Mouse (Mus musculus): Measurements from ENCODE around the gene Stoml1. TPM values are rescaled to one million over a fixed set of nuclear protein-coding genes. Genes with fewer than 3 reads are reported as not detected.

Stoml1 gene
- 71.6 and 77.9 TPM in 2 replicates for polyA plus RNA-seq (2015; fragmentation: Nextera tagmentation; extraction: Ambion mirVana)

DNA sequence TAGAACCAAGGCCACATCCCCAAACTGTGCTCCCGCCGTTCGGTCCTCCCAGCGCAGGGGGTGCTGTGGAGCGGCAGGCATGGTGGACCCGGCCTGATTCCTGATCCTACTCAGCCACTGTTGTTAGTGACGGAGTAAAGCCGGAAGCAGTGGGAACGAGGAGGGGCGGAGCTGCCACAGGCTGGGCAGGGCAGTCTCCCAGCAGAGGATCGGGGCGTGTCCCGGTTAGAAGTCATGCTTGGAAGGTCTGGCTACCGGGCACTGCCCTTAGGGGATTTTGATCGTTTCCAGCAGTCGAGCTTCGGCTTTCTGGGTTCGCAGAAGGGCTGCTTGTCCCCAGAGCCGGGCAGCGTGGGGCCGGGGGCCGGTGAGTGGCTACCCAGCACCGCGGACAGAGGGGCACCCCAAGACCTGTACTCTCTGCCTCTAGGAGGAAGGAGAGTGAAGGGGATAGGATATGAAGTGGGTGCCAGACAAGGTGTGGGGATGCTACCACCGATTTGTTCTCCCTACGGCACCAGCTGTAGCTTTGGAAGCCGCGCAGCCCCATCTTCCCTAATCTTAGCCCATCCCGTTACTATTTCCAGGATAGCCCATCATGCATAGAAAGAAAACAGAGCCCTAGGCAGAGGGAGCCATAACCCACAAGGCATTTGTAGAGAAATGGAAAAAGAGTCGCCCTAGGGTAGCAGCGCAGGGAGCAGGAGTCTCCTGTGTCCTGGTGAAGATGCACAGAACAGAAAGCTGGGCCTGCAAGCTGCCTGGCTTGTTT, at the start of gene Stoml1:
TSS of gene Stoml1 (plus strand) at position 132 of the 772 bp plus-strand sequence.
- Histone ChIP-seq H3K27me3 (no peaks in the 10 kb centered on the region), H3K9me3 (replicated peaks) (no peaks in the 10 kb centered on the region), H3K27ac (peak within 1 kb of the TSS; percentile 44), H3K4me2 (peak within 1 kb of the TSS; percentile 84), H3K36me3 (ENCODE audit: poor library complexity, severe bottlenecking) (peaks cover 26% of the 10 kb centered on the region), H3K9ac (peak within 1 kb of the TSS; percentile 86), H3K4me3 (peak within 1 kb of the TSS; percentile 80), H3K4me1 (peaks cover 39% of the 10 kb centered on the region)
- WGBS = under 1% methylated on average over 31 of the region's 31 CpGs
- ATAC-seq = peak; percentile 98

- H3K4me2 ChIP-seq = peak within 1 kb of the TSS; percentile 75
- peak within 1 kb of the TSS; percentile 75 for H3K9ac ChIP-seq
- ATAC-seq = peak; percentile 61
- H3K4me1 ChIP-seq = peaks cover 73% of the 10 kb centered on the region
- WGBS = 2% methylated on average over 42 of the region's 42 CpGs
- peak within 1 kb of the TSS; percentile 44 for H3K4me3 ChIP-seq
- H3K27me3 ChIP-seq = peaks cover 51% of the 10 kb centered on the region
- H3K27ac ChIP-seq = peak within 1 kb of the TSS; percentile 93
- H3K36me3 ChIP-seq (ENCODE audit: poor library complexity, severe bottlenecking) = peaks cover 2% of the 10 kb centered on the region; the same call in 1 of the 2 replicates
- H3K9me3 ChIP-seq (replicated peaks) = no peaks in the 10 kb centered on the region
Measured at GRCm38 (mm10) chr9:58203516-58204447, 49.2 kb upstream of the Stoml1 start, which contains the start of the genes Islr and Islr2. Gene Islr (minus strand): TSS chr9:58204306. Gene Islr2 (minus strand): TSS chr9:58204319.

DNA sequence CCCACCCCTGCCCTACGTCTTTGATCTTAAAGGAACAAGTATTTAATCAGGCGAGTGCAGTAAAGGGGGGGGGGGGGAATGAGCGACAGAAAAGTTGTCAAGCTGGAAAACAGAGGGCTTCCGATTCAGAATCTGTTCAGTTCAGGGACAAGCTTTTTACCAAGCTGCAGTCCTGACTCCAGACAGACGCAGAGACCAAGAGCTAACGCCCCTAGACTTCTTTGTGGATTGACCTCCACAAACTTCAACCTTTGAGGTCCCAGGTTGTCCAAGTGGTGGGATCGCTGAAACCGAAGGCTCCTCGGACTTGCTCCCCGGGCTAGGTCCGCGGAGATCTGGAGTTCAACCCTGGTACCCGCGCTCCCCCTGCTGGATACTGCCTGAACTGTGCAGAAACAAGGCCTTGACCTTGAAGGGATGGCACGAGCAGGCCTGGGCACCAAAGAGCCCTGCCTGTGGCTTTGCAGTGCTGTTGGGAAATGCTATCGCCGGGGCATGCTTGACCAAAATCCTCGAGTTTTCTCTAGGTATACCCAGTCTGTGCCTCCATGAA, 48.4 kb upstream of the Stoml1 start:
- Histone ChIP-seq H3K9ac (peak overlapping the region; percentile 75), H3K4me1 (peaks cover 65% of the 10 kb centered on the region), H3K27me3 (peaks cover 44% of the 10 kb centered on the region), H3K9me3 (replicated peaks) (no peaks in the 10 kb centered on the region), H3K36me3 (ENCODE audit: poor library complexity, severe bottlenecking) (no peaks in the 10 kb centered on the region), H3K4me3 (peak overlapping the region; percentile 44), H3K27ac (peak overlapping the region; percentile 93), H3K4me2 (peak overlapping the region; percentile 75)
- peak; percentile 52; the same call in 1 of the 2 replicates for ATAC-seq
- 3% methylated on average over 18 of the region's 18 CpGs for WGBS

DNA sequence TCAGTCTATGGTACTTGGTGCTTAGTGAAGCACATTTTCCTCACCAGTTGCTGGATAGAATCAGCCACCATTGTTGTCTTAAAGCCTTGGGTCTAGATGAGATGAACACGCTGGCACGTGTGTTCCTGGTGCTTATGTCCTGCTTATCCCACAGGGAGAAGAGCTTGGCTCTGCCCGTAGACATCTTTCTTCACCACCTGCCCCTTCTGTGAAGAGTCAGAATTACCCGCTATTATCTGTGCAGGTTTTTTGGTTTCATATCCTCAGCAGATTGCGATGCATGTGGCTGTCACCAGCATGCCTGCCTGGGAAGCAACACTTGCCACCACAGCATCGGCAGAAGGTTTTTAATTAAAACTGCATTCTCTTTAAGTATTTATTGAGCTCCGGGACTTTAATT, 47.0 kb upstream of the Stoml1 start:
- Histone ChIP-seq H3K36me3 (ENCODE audit: poor library complexity, severe bottlenecking) (no peaks in the 10 kb centered on the region), H3K27ac (peak overlapping the region; percentile 93), H3K9ac (peak overlapping the region; percentile 37; the same call in 1 of the 2 replicates), H3K27me3 (peaks cover 29% of the 10 kb centered on the region), H3K9me3 (replicated peaks) (no peaks in the 10 kb centered on the region), H3K4me3 (peak overlapping the region; percentile 8; the same call in 1 of the 2 replicates), H3K4me2 (peak overlapping the region; percentile 75), H3K4me1 (peaks cover 55% of the 10 kb centered on the region)
- 66% methylated on average over 7 of the region's 7 CpGs for WGBS
- no peak for ATAC-seq

- Histone ChIP-seq H3K4me1 (peaks cover 41% of the 10 kb centered on the region), H3K27ac (no peak overlapping the region), H3K9ac (no peak overlapping the region), H3K4me2 (no peak overlapping the region), H3K36me3 (ENCODE audit: poor library complexity, severe bottlenecking) (no peaks in the 10 kb centered on the region), H3K27me3 (no peaks in the 10 kb centered on the region), H3K9me3 (replicated peaks) (no peaks in the 10 kb centered on the region), H3K4me3 (no peak overlapping the region)
- no peak for ATAC-seq
- WGBS = 82% methylated on average over 8 of the region's 8 CpGs
Measured at GRCm38 (mm10) chr9:58209462-58210303, 43.3 kb upstream of the Stoml1 start.

DNA sequence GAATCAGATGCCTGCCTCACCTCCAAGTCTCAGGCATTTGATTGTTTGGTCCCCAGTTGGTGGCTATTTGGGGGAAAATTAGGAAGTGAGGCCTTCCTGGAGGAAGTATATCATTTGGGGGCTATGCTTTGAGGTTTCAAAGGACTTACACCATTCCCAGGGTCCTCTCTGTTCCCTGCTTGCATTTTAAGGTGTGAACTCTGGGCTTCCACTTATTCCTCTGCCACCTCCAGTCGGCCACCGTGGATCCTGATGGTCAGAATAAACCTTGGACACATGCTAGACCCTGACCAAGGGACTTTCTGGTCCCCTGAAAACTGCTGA, 42.7 kb upstream of the Stoml1 start:
- 88% methylated on average over 2 of the region's 2 CpGs for WGBS
- peaks cover 39% of the 10 kb centered on the region for H3K4me1 ChIP-seq
- H3K4me3 ChIP-seq = no peak overlapping the region
- no peaks in the 10 kb centered on the region for H3K27me3 ChIP-seq
- no peaks in the 10 kb centered on the region for H3K9me3 ChIP-seq (replicated peaks)
- H3K9ac ChIP-seq = no peak overlapping the region
- H3K27ac ChIP-seq = no peak overlapping the region
- no peaks in the 10 kb centered on the region for H3K36me3 ChIP-seq (ENCODE audit: poor library complexity, severe bottlenecking)
- H3K4me2 ChIP-seq = no peak overlapping the region
- ATAC-seq = no peak

- no peak for ATAC-seq
- no peaks in the 10 kb centered on the region for H3K36me3 ChIP-seq (ENCODE audit: poor library complexity, severe bottlenecking)
- peaks cover 27% of the 10 kb centered on the region for H3K4me1 ChIP-seq
- WGBS = 80% methylated on average over 5 of the region's 5 CpGs
- no peak overlapping the region for H3K27ac ChIP-seq
- no peaks in the 10 kb centered on the region for H3K9me3 ChIP-seq (replicated peaks)
- no peak overlapping the region for H3K9ac ChIP-seq
- H3K4me3 ChIP-seq = no peak overlapping the region
- no peaks in the 10 kb centered on the region for H3K27me3 ChIP-seq
- H3K4me2 ChIP-seq = no peak overlapping the region
Measured at GRCm38 (mm10) chr9:58213377-58213776, 39.6 kb upstream of the Stoml1 start.

- Histone ChIP-seq H3K4me2 (no peak overlapping the region), H3K27ac (no peak overlapping the region), H3K36me3 (ENCODE audit: poor library complexity, severe bottlenecking) (no peaks in the 10 kb centered on the region), H3K4me3 (no peak overlapping the region), H3K4me1 (peaks cover 27% of the 10 kb centered on the region), H3K9ac (no peak overlapping the region), H3K27me3 (no peaks in the 10 kb centered on the region), H3K9me3 (replicated peaks) (no peaks in the 10 kb centered on the region)
- ATAC-seq = no peak
- 39% methylated on average over 5 of the region's 5 CpGs for WGBS
Measured at GRCm38 (mm10) chr9:58213865-58214264, 39.1 kb upstream of the Stoml1 start.

GRCm38 (mm10) chr9:58214519-58215180, 38.3 kb upstream of the Stoml1 start:
- Histone ChIP-seq H3K36me3 (ENCODE audit: poor library complexity, severe bottlenecking) (peaks cover 2% of the 10 kb centered on the region), H3K4me1 (peaks cover 27% of the 10 kb centered on the region), H3K27ac (no peak overlapping the region), H3K27me3 (no peaks in the 10 kb centered on the region), H3K4me3 (no peak overlapping the region), H3K9ac (no peak overlapping the region), H3K4me2 (no peak overlapping the region), H3K9me3 (replicated peaks) (no peaks in the 10 kb centered on the region)
- WGBS = 65% methylated on average over 8 of the region's 8 CpGs
- no peak for ATAC-seq

DNA sequence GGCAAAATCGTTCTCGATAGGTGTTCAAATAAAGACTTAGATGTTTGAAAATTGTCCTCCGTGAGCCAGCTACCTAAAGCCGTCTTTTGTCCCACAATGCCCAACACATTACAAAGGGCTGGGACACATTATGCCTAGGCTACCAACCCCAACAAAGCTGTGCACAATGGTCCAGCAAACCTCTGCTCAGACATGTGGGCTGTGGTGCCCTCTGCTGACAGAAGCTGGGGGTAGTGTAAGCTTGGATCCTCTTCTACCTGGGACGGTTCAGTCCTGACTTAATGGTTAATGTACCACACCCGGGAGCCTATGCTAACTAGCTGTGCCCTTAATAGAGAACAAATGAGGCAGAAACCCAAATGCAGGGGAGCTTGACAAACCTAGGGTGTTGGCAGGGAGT, 36.6 kb upstream of the Stoml1 start:
- 27% methylated on average over 6 of the region's 6 CpGs for WGBS
- peak; percentile 77 for ATAC-seq
- Histone ChIP-seq H3K36me3 (ENCODE audit: poor library complexity, severe bottlenecking) (peaks cover 7% of the 10 kb centered on the region), H3K27me3 (no peaks in the 10 kb centered on the region), H3K9ac (no peak overlapping the region), H3K4me2 (no peak overlapping the region), H3K9me3 (replicated peaks) (no peaks in the 10 kb centered on the region), H3K27ac (no peak overlapping the region), H3K4me3 (no peak overlapping the region), H3K4me1 (peaks cover 27% of the 10 kb centered on the region)

GRCm38 (mm10) chr9:58218539-58218938, 34.4 kb upstream of the Stoml1 start:
- 88% methylated on average over 3 of the region's 3 CpGs for WGBS
- no peak for ATAC-seq
- Histone ChIP-seq H3K4me2 (no peak overlapping the region), H3K36me3 (ENCODE audit: poor library complexity, severe bottlenecking) (peaks cover 10% of the 10 kb centered on the region), H3K9ac (no peak overlapping the region), H3K27me3 (no peaks in the 10 kb centered on the region), H3K9me3 (replicated peaks) (no peaks in the 10 kb centered on the region), H3K27ac (no peak overlapping the region), H3K4me3 (no peak overlapping the region), H3K4me1 (peaks cover 24% of the 10 kb centered on the region)
